Mouse (Mus musculus): ENCODE results near the gene Hoxb8.

Gene Hoxb8

GRCm38 (mm10) chr11:96299781-96300180 is 18.1 kb downstream of the Hoxb8 start:
- DNase-seq (ENCODE audit: low spot score): no peak

GRCm38 (mm10) chr11:96300354-96301063 is 18.8 kb downstream of the Hoxb8 start:
- DNase-seq (ENCODE audit: low spot score): no peak

GRCm38 (mm10) chr11:96301064-96301431 is 19.3 kb downstream of the Hoxb8 start:
- no peak for DNase-seq (ENCODE audit: low spot score)

- DNase-seq (ENCODE audit: low spot score): peak; percentile 76
Measured at GRCm38 (mm10) chr11:96301837-96302236, 20.1 kb downstream of the Hoxb8 start.

GRCm38 (mm10) chr11:96302381-96303150 is 20.9 kb downstream of the Hoxb8 start:
- no peak for DNase-seq (ENCODE audit: low spot score)

- no peak for DNase-seq (ENCODE audit: low spot score)
Measured at GRCm38 (mm10) chr11:96303151-96304099, 21.7 kb downstream of the Hoxb8 start, which contains the start of gene Hoxb5. TSS of gene Hoxb5 (plus strand) at chr11:96303336.

GRCm38 (mm10) chr11:96304381-96305195 is 22.9 kb downstream of the Hoxb8 start:
- DNase-seq (ENCODE audit: low spot score): no peak

GRCm38 (mm10) chr11:96305505-96306182 is 23.9 kb downstream of the Hoxb8 start:
- DNase-seq (ENCODE audit: low spot score): no peak

GRCm38 (mm10) chr11:96306183-96306907 is 24.6 kb downstream of the Hoxb8 start:
- DNase-seq (ENCODE audit: low spot score): no peak

GRCm38 (mm10) chr11:96306908-96307269 is 25.2 kb downstream of the Hoxb8 start:
- DNase-seq (ENCODE audit: low spot score): no peak

- DNase-seq (ENCODE audit: low spot score): no peak
Measured at GRCm38 (mm10) chr11:96308763-96309162, 27.1 kb downstream of the Hoxb8 start.

GRCm38 (mm10) chr11:96309288-96309687 is 27.6 kb downstream of the Hoxb8 start:
- no peak for DNase-seq (ENCODE audit: low spot score)

- no peak for DNase-seq (ENCODE audit: low spot score)
Measured at GRCm38 (mm10) chr11:96310183-96310938, 28.7 kb downstream of the Hoxb8 start.

- DNase-seq (ENCODE audit: low spot score): no peak
Measured at GRCm38 (mm10) chr11:96311097-96311496, 29.4 kb downstream of the Hoxb8 start.

- no peak for DNase-seq (ENCODE audit: low spot score)
Measured at GRCm38 (mm10) chr11:96311520-96312417, 30.1 kb downstream of the Hoxb8 start.

- no peak for DNase-seq (ENCODE audit: low spot score)
Measured at GRCm38 (mm10) chr11:96313134-96313533, 31.4 kb downstream of the Hoxb8 start.

- DNase-seq (ENCODE audit: low spot score): no peak
Measured at GRCm38 (mm10) chr11:96313806-96314428, 32.2 kb downstream of the Hoxb8 start.

Measured in adipocyte (in vitro differentiated cells).